Mouse (Mus musculus) lung, embryonic 14.5 days (tissue): Measurements from ENCODE around the gene Gm49342. TPM values are rescaled to one million over a fixed set of nuclear protein-coding genes. Genes with fewer than 3 reads are reported as not detected.

Experiments
- ATAC-seq: fragments of 200-750 bp; cut with Nextera tagmentation; 2 replicates; pipeline ENCODE4 v1.8.0; 2017; ENCODE audit warnings: mild to moderate bottlenecking, moderate TSS enrichment, moderate library complexity; ENCODE audit not compliant: insufficient read depth
- DNase-seq: peaks from one replicate; pipeline ENCODE4 v3.0.0-alpha.2; 2015
- H3K27ac ChIP-seq: fragments of 300-500 bp; sonication (generic); 2 replicates; pipeline ENCODE4 v1.5.1; 2014; ENCODE audit warnings: low read depth, mild to moderate bottlenecking, moderate library complexity
- H3K27me3 ChIP-seq: fragments of 300-500 bp; sonication (generic); 2 replicates; pipeline ENCODE4 v1.6.1; 2014; ENCODE audit warnings: low read length, control low read depth; ENCODE audit not compliant: insufficient read depth
- H3K36me3 ChIP-seq: fragments of 300-500 bp; sonication (generic); 2 replicates; pipeline ENCODE4 v1.6.1; 2014; ENCODE audit warnings: control low read depth; ENCODE audit not compliant: insufficient read depth
- H3K4me1 ChIP-seq: fragments of 300-500 bp; sonication (generic); 2 replicates; pipeline ENCODE4 v1.6.1; 2014; ENCODE audit warnings: antibody characterized with exemption, control low read depth; ENCODE audit not compliant: insufficient read depth
- H3K4me2 ChIP-seq: fragments of 300-500 bp; sonication (generic); 2 replicates; pipeline ENCODE4 v1.6.1; 2014; ENCODE audit warnings: mild to moderate bottlenecking
- H3K4me3 ChIP-seq: fragments of 300-500 bp; sonication (generic); 2 replicates; pipeline ENCODE4 v1.5.1; 2014; ENCODE audit warnings: low read depth, low read length
- H3K9ac ChIP-seq: fragments of 300-500 bp; sonication (generic); 2 replicates; pipeline ENCODE4 v1.6.1; 2014
- H3K9me3 ChIP-seq: fragments of 300-500 bp; sonication (generic); 2 replicates; pipeline ENCODE4 v1.6.1; 2016; ENCODE audit warnings: low read depth, low read length, control low read depth
- CTCF ChIP-seq: IDR thresholded peaks from 2 replicates; pipeline ENCODE4 v1.5.1; 2016; ENCODE audit warnings: antibody characterized with exemption, low read depth
- WGBS: fragments of 180-500 bp; shearing (Covaris S2); extraction: QIAGEN DNeasy Blood & Tissue Kit; methylation state at CpG from one replicate; pipeline ENCODE4 v1.1.7; 2014; 5-methylcytosine and 5-hydroxymethylcytosine counted together
- polyA plus RNA-seq: library from polyadenylated mRNA; unstranded; fragments of >200 nt; fragmentation: Nextera tagmentation; extraction: Ambion mirVana; gene quantifications from 2 replicates; pipeline ENCODE4 v1.2.1, GENCODE M21; 2014

Gene Gm49342
- polyA plus RNA-seq, 1 experiment from 2014 or later, result not detected

DNA sequence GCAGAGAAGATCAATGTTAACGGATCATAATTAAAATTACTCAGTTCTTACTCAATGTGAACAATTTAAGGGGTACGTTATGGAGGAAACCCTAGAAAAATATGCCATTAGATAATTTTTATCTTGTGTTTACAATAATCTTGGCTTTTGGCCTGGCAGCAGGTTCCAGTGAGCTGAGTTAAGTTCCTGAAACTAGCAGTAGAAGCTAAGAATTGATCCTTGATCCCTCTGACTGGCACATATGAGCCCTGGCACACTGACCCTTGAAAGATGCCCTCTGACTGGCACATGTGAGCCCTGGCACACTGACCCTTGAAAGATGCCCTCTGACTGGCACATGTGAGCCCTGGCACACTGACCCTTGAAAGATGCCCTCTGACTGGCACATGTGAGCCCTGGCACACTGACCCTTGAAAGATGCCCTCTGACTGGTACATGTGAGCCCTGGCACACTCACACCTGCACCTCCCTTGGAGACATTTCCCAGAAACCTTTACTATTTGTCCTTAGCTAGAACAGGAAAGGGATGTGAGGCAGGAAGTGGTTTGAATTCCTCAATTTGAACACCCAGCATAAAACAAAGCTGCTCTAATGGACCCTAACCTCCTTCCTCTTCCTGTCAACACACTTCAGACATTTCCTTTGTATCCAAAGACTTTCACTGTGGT, 53.8 kb downstream of the Gm49342 start:
- Histone ChIP-seq H3K27me3 (no peaks in the 10 kb centered on the region), H3K27ac (no peak overlapping the region), H3K9me3 (no peaks in the 10 kb centered on the region), H3K4me1 (no peaks in the 10 kb centered on the region), H3K9ac (no peak overlapping the region), H3K36me3 (no peaks in the 10 kb centered on the region), H3K4me2 (no peak overlapping the region), H3K4me3 (no peak overlapping the region)
- DNase-seq, result peak; percentile 42
- no peak for TF ChIP-seq CTCF
- ATAC-seq, result no peak
- 48% methylated on average over 2 of the region's 2 CpGs for WGBS

DNA sequence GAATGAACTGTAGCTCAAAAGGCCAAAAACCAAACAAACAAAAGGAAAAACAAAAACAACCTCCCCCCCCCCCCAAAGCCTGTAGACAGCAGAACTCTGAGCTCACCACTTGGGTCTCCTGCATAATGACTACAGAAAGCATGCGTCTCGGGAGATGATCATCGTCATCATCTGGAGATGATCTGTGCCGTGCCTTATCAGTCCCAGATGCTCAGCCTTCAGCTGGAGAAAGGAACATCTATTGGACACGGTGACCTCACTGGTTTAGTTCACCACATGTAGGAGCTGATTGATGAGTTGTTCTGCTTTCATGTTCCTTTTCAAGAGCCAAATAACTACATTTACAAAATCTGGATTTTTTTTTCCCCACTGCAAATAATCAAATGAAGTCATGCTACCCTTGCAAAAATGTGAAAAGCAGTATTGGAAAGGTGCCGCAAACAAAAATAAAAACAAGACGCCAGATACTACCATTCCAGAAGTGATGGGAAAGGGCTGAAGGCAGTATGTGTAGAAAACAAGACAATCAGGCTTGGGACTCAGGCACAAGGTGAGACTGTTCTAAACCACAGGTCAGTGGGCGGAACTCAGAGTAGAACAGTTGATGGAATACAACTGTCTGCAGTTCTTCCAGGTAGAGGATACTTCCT, 63.0 kb downstream of the Gm49342 start, which contains the start of gene Rnase10:
TSS of gene Rnase10 (plus strand) at position 600 of the 650 bp plus-strand sequence.
- H3K9ac ChIP-seq, result no peak within 1 kb of the TSS
- H3K9me3 ChIP-seq, result no peaks in the 10 kb centered on the region
- H3K4me3 ChIP-seq, result no peak within 1 kb of the TSS
- H3K4me2 ChIP-seq, result peak within 1 kb of the TSS; percentile 13; the same call in 1 of the 2 replicates
- H3K36me3 ChIP-seq, result no peaks in the 10 kb centered on the region
- DNase-seq (no peak), ATAC-seq (no peak)
- no peak for TF ChIP-seq CTCF
- 66% methylated on average over 8 of the region's 8 CpGs for WGBS
- peak within 1 kb of the TSS; percentile 92 for H3K27ac ChIP-seq
- no peaks in the 10 kb centered on the region for H3K27me3 ChIP-seq
- H3K4me1 ChIP-seq, result 0 out of 2 replicates have a peak, but pooled peaks cover 3% of the 10 kb centered on the region

DNA sequence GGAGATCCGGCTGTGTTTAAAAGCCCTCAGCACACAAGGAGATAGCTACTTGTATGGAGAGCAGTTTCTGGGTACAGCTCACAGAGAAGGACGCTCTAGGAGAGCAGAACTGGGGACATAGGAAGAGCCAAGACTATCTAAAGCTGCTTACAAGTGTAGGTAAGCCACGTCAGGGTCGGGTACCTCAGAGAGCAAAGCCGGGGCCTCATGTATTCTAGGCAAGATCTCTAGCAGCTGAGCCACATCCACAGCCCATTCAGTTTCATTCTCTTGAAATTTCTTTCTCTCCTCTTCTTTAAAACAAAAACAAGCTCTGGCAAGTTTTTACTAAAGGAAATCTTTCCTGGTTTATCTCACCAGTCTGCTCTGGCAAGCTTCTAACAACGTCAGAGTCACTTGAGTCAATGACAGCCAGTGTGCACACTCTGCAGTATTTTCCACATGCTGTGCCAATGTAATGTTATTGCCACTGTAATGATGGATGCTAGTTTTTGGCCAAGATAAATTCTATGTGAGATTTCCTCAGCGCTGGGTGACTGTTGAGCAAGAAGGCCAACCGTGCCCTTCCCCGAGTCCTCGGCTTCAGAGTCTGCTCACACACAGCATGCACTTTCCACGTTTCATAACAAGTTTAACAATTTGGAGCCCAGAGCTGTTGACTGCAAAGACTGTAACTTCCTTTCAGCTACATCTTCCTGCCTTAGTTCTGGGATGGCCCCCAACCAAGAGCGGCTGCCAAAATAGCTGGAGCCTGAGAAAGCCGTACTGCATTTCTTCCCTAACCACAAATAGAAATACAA, 63.8 kb downstream of the Gm49342 start:
- Histone ChIP-seq H3K4me3 (no peak overlapping the region), H3K27me3 (no peaks in the 10 kb centered on the region), H3K4me2 (peak overlapping the region; percentile 13; the same call in 1 of the 2 replicates), H3K27ac (peak overlapping the region; percentile 92), H3K4me1 (0 out of 2 replicates have a peak, but pooled peaks cover 3% of the 10 kb centered on the region), H3K9me3 (no peaks in the 10 kb centered on the region), H3K9ac (no peak overlapping the region), H3K36me3 (no peaks in the 10 kb centered on the region)
- 44% methylated on average over 13 of the region's 13 CpGs for WGBS
- peak; percentile 83 for DNase-seq
- peak; percentile 94 for ATAC-seq
- no peak for TF ChIP-seq CTCF

GRCm38 (mm10) chr14:51008781-51009180, 64.5 kb downstream of the Gm49342 start:
- no peak for ATAC-seq
- no peaks in the 10 kb centered on the region for H3K9me3 ChIP-seq
- no peaks in the 10 kb centered on the region for H3K36me3 ChIP-seq
- H3K27me3 ChIP-seq, result no peaks in the 10 kb centered on the region
- H3K4me3 ChIP-seq, result no peak overlapping the region
- no peak overlapping the region for H3K9ac ChIP-seq
- 0 out of 2 replicates have a peak, but pooled peaks cover 3% of the 10 kb centered on the region for H3K4me1 ChIP-seq
- H3K4me2 ChIP-seq, result no peak overlapping the region; the same call in 1 of the 2 replicates
- H3K27ac ChIP-seq, result peak overlapping the region; percentile 92
- 63% methylated on average over 4 of the region's 4 CpGs for WGBS
- DNase-seq, result no peak
- no peak for TF ChIP-seq CTCF

- no peak overlapping the region for H3K4me2 ChIP-seq
- DNase-seq, result no peak
- WGBS, result 80% methylated on average over 6 of the region's 6 CpGs
- 0 out of 2 replicates have a peak, but pooled peaks cover 3% of the 10 kb centered on the region for H3K4me1 ChIP-seq
- no peaks in the 10 kb centered on the region for H3K9me3 ChIP-seq
- no peak for TF ChIP-seq CTCF
- no peak overlapping the region for H3K4me3 ChIP-seq
- ATAC-seq, result no peak
- H3K36me3 ChIP-seq, result no peaks in the 10 kb centered on the region
- H3K27ac ChIP-seq, result no peak overlapping the region; the same call in 1 of the 2 replicates
- no peaks in the 10 kb centered on the region for H3K27me3 ChIP-seq
- H3K9ac ChIP-seq, result no peak overlapping the region
These were observed 65.3 kb downstream of the Gm49342 start for GRCm38 (mm10) chr14:51009572-51009971.

Other genes starting within 250 kb of the Gm49342 start
- not detected in 2 replicates for gene Olfr748, start 237.1 kb upstream of the Gm49342 start, polyA plus RNA-seq
- gene Olfr749, start 199.4 kb upstream of the Gm49342 start, polyA plus RNA-seq, result not detected in 2 replicates
- 68.3 and 68.6 TPM in 2 replicates for gene Ttc5, start 159.0 kb upstream of the Gm49342 start, polyA plus RNA-seq
- not detected in 2 replicates for gene Ccnb1ip1, start 136.8 kb upstream of the Gm49342 start, polyA plus RNA-seq
- 71.0 and 74.7 TPM in 2 replicates for gene Parp2, start 136.7 kb upstream of the Gm49342 start, polyA plus RNA-seq
- gene Tep1, start 74.0 kb upstream of the Gm49342 start, polyA plus RNA-seq, result 6.1 and 7.2 TPM in 2 replicates
- gene Klhl33, start 47.0 kb upstream of the Gm49342 start, polyA plus RNA-seq, result 0.26 and 0.29 TPM in 2 replicates
- 164 and 183 TPM in 2 replicates for gene Osgep, start 19.6 kb upstream of the Gm49342 start, polyA plus RNA-seq
- 272 and 273 TPM in 2 replicates for gene Apex1, start 19.5 kb upstream of the Gm49342 start, polyA plus RNA-seq
- 45.6 and 47.1 TPM in 2 replicates for gene Pip4p1, start 13.7 kb upstream of the Gm49342 start, polyA plus RNA-seq
- gene Pnp, start 13.4 kb upstream of the Gm49342 start, polyA plus RNA-seq, result 64.4 and 67.0 TPM in 2 replicates
- 0.42 and 0.76 TPM in 2 replicates for gene Pnp2, start 11.5 kb downstream of the Gm49342 start, polyA plus RNA-seq
- gene Rnase10, start 63.2 kb downstream of the Gm49342 start, polyA plus RNA-seq, result 0.45 TPM in 1 of 2 replicates, not detected in the other
- gene Rnase9, start 97.4 kb downstream of the Gm49342 start, polyA plus RNA-seq, result not detected in 2 replicates
- gene Rnase11, start 105.6 kb downstream of the Gm49342 start, polyA plus RNA-seq, result not detected in 2 replicates
- gene Rnase12, start 113.1 kb downstream of the Gm49342 start, polyA plus RNA-seq, result not detected in 2 replicates
- gene Olfr750, start 129.9 kb downstream of the Gm49342 start, polyA plus RNA-seq, result not detected in 2 replicates
- gene Rnase4, start 146.6 kb downstream of the Gm49342 start, polyA plus RNA-seq, result 27.6 and 29.6 TPM in 2 replicates
- 5.2 and 5.6 TPM in 2 replicates for gene Ang, start 146.6 kb downstream of the Gm49342 start, polyA plus RNA-seq
- gene Eddm3b, start 169.9 kb downstream of the Gm49342 start, polyA plus RNA-seq, result not detected in 2 replicates
- gene Rnase6, start 179.4 kb downstream of the Gm49342 start, polyA plus RNA-seq, result 1.2 and 1.4 TPM in 2 replicates
- 0.50 TPM in 1 of 2 replicates, not detected in the other for gene Rnase1, start 202.3 kb downstream of the Gm49342 start, polyA plus RNA-seq
- gene Rnase2b, start 217.7 kb downstream of the Gm49342 start, polyA plus RNA-seq, result not detected in 2 replicates